Mouse (Mus musculus) midbrain, embryonic 11.5 days (tissue): ENCODE results near the gene Gm6993. TPM values are rescaled to one million over a fixed set of nuclear protein-coding genes. Genes with fewer than 3 reads are reported as not detected.

Experiments used
- ATAC-seq: fragments of 200-750 bp; cut with Nextera tagmentation; 2 replicates; pipeline ENCODE4 v1.8.0; 2017; ENCODE audit warnings: moderate TSS enrichment, moderate library complexity; ENCODE audit not compliant: low FRiP score
- DNase-seq: peaks from one replicate; pipeline ENCODE4 v3.0.0; 2015; ENCODE audit warnings: low spot score; ENCODE audit errors: missing footprints
- H3K27ac ChIP-seq: fragments of 300-500 bp; sonication (generic); 2 replicates; pipeline ENCODE4 v1.5.1; 2014; ENCODE audit warnings: low read depth, low read length
- H3K27me3 ChIP-seq: fragments of 300-500 bp; sonication (generic); 2 replicates; pipeline ENCODE4 v1.6.1; 2014; ENCODE audit warnings: mild to moderate bottlenecking, low read length, moderate library complexity, mixed read lengths; ENCODE audit not compliant: control insufficient read depth, insufficient read depth
- H3K36me3 ChIP-seq: fragments of 300-500 bp; sonication (generic); 2 replicates; pipeline ENCODE4 v1.6.1; 2014; ENCODE audit warnings: mild to moderate bottlenecking, low read length, moderate library complexity, mixed read lengths; ENCODE audit not compliant: control insufficient read depth, insufficient read depth
- H3K4me1 ChIP-seq: fragments of 300-500 bp; sonication (generic); 2 replicates; pipeline ENCODE4 v1.6.1; 2014; ENCODE audit warnings: low read length; ENCODE audit not compliant: control insufficient read depth, insufficient read depth
- H3K4me2 ChIP-seq: fragments of 300-500 bp; sonication (generic); 2 replicates; pipeline ENCODE4 v1.6.1; 2014; ENCODE audit warnings: mild to moderate bottlenecking, moderate library complexity
- H3K4me3 ChIP-seq: fragments of 300-500 bp; sonication (generic); 2 replicates; pipeline ENCODE4 v1.5.1; 2014; ENCODE audit warnings: low read depth, low read length
- H3K9ac ChIP-seq: fragments of 300-500 bp; sonication (generic); 2 replicates; pipeline ENCODE4 v1.6.1; 2014; ENCODE audit warnings: low read length
- H3K9me3 ChIP-seq: fragments of 300-500 bp; sonication (generic); 2 replicates; pipeline ENCODE4 v1.6.1; 2016; ENCODE audit warnings: low read length; ENCODE audit not compliant: control insufficient read depth
- WGBS: fragments of 180-500 bp; shearing (Covaris S2); extraction: QIAGEN DNeasy Blood & Tissue Kit; methylation state at CpG from one replicate; pipeline ENCODE4 v1.1.7; 2014; 5-methylcytosine and 5-hydroxymethylcytosine counted together
- polyA plus RNA-seq: library from polyadenylated mRNA; unstranded; fragments of >200 nt; fragmentation: Nextera tagmentation; extraction: Ambion mirVana; gene quantifications from 2 replicates; pipeline ENCODE4 v1.2.1, GENCODE M21; 2014

Gene Gm6993
- polyA plus RNA-seq, 1 experiment from 2014 or later = not detected

GRCm38 (mm10) chr12:31272012-31272735, 31.6 kb downstream of the Gm6993 start:
- ATAC-seq (no peak), DNase-seq (peak; percentile 8)
- Histone ChIP-seq H3K4me3 (no peak overlapping the region), H3K36me3 (no peaks in the 10 kb centered on the region), H3K4me2 (no peak overlapping the region), H3K27ac (no peak overlapping the region), H3K4me1 (peaks cover 6% of the 10 kb centered on the region; the same call in 1 of the 2 replicates), H3K9ac (no peak overlapping the region), H3K9me3 (no peaks in the 10 kb centered on the region), H3K27me3 (peaks cover 5% of the 10 kb centered on the region)
- WGBS = 68% methylated on average over 8 of the region's 8 CpGs

- 78% methylated on average over 2 of the region's 2 CpGs for WGBS
- Histone ChIP-seq H3K9me3 (no peaks in the 10 kb centered on the region), H3K9ac (no peak overlapping the region), H3K4me2 (no peak overlapping the region), H3K27ac (no peak overlapping the region), H3K27me3 (peaks cover 2% of the 10 kb centered on the region; the same call in 1 of the 2 replicates), H3K4me3 (no peak overlapping the region), H3K36me3 (no peaks in the 10 kb centered on the region), H3K4me1 (peaks cover 6% of the 10 kb centered on the region; the same call in 1 of the 2 replicates)
- no peak for ATAC-seq
- peak; percentile 79 for DNase-seq
Measured at GRCm38 (mm10) chr12:31272846-31273245, 32.3 kb downstream of the Gm6993 start.

- no peaks in the 10 kb centered on the region for H3K36me3 ChIP-seq
- H3K9ac ChIP-seq = no peak overlapping the region
- H3K27me3 ChIP-seq = no peaks in the 10 kb centered on the region
- WGBS = 93% methylated on average over 7 of the region's 7 CpGs
- peaks cover 6% of the 10 kb centered on the region; the same call in 1 of the 2 replicates for H3K4me1 ChIP-seq
- peak; percentile 2 for DNase-seq
- H3K4me2 ChIP-seq = no peak overlapping the region
- H3K4me3 ChIP-seq = no peak overlapping the region
- no peak for ATAC-seq
- no peak overlapping the region for H3K27ac ChIP-seq
- H3K9me3 ChIP-seq = no peaks in the 10 kb centered on the region
Measured at GRCm38 (mm10) chr12:31273646-31274045, 33.1 kb downstream of the Gm6993 start.

- no peak overlapping the region for H3K4me3 ChIP-seq
- H3K27me3 ChIP-seq = no peaks in the 10 kb centered on the region
- DNase-seq = peak; percentile 33
- H3K9me3 ChIP-seq = no peaks in the 10 kb centered on the region
- no peak overlapping the region for H3K4me2 ChIP-seq
- 87% methylated on average over 10 of the region's 10 CpGs for WGBS
- H3K27ac ChIP-seq = no peak overlapping the region
- ATAC-seq = no peak
- H3K4me1 ChIP-seq = peaks cover 6% of the 10 kb centered on the region; the same call in 1 of the 2 replicates
- no peaks in the 10 kb centered on the region for H3K36me3 ChIP-seq
- no peak overlapping the region for H3K9ac ChIP-seq
Measured at GRCm38 (mm10) chr12:31275411-31275810, 34.8 kb downstream of the Gm6993 start.

GRCm38 (mm10) chr12:31278270-31278669, 37.7 kb downstream of the Gm6993 start:
- H3K27me3 ChIP-seq = no peaks in the 10 kb centered on the region
- H3K4me3 ChIP-seq = no peak overlapping the region
- no peak overlapping the region for H3K27ac ChIP-seq
- no peak for DNase-seq
- H3K4me2 ChIP-seq = no peak overlapping the region
- no peaks in the 10 kb centered on the region for H3K36me3 ChIP-seq
- no peaks in the 10 kb centered on the region for H3K4me1 ChIP-seq
- WGBS = 95% methylated on average over 11 of the region's 11 CpGs
- no peak overlapping the region for H3K9ac ChIP-seq
- ATAC-seq = no peak
- H3K9me3 ChIP-seq = no peaks in the 10 kb centered on the region

- no peaks in the 10 kb centered on the region for H3K27me3 ChIP-seq
- no peak overlapping the region for H3K4me3 ChIP-seq
- H3K4me2 ChIP-seq = no peak overlapping the region
- H3K4me1 ChIP-seq = no peaks in the 10 kb centered on the region
- ATAC-seq (no peak), DNase-seq (peak; percentile 53)
- no peaks in the 10 kb centered on the region for H3K9me3 ChIP-seq
- H3K9ac ChIP-seq = no peak overlapping the region
- H3K36me3 ChIP-seq = no peaks in the 10 kb centered on the region
- H3K27ac ChIP-seq = no peak overlapping the region
- 88% methylated on average over 7 of the region's 7 CpGs for WGBS
Measured at GRCm38 (mm10) chr12:31280318-31280717, 39.7 kb downstream of the Gm6993 start.

GRCm38 (mm10) chr12:31281100-31281591, 40.6 kb downstream of the Gm6993 start:
- H3K4me2 ChIP-seq = no peak overlapping the region
- no peaks in the 10 kb centered on the region for H3K9me3 ChIP-seq
- H3K4me1 ChIP-seq = no peaks in the 10 kb centered on the region
- no peaks in the 10 kb centered on the region for H3K27me3 ChIP-seq
- ATAC-seq (no peak), DNase-seq (peak; percentile 69)
- no peak overlapping the region for H3K9ac ChIP-seq
- no peak overlapping the region for H3K27ac ChIP-seq
- no peak overlapping the region for H3K4me3 ChIP-seq
- H3K36me3 ChIP-seq = no peaks in the 10 kb centered on the region
- WGBS = 42% methylated on average over 9 of the region's 9 CpGs

GRCm38 (mm10) chr12:31282241-31282640, 41.7 kb downstream of the Gm6993 start:
- no peak overlapping the region for H3K4me3 ChIP-seq
- ATAC-seq (no peak), DNase-seq (peak; percentile 67)
- no peak overlapping the region for H3K27ac ChIP-seq
- H3K4me2 ChIP-seq = no peak overlapping the region
- WGBS = 84% methylated on average over 5 of the region's 5 CpGs
- H3K36me3 ChIP-seq = no peaks in the 10 kb centered on the region
- H3K9me3 ChIP-seq = no peaks in the 10 kb centered on the region
- no peaks in the 10 kb centered on the region for H3K4me1 ChIP-seq
- H3K27me3 ChIP-seq = no peaks in the 10 kb centered on the region
- no peak overlapping the region for H3K9ac ChIP-seq

- no peaks in the 10 kb centered on the region for H3K36me3 ChIP-seq
- H3K9ac ChIP-seq = no peak overlapping the region
- H3K4me3 ChIP-seq = no peak overlapping the region
- H3K4me1 ChIP-seq = no peaks in the 10 kb centered on the region
- no peaks in the 10 kb centered on the region for H3K9me3 ChIP-seq
- no peaks in the 10 kb centered on the region for H3K27me3 ChIP-seq
- DNase-seq = no peak
- no peak overlapping the region for H3K4me2 ChIP-seq
- WGBS = 93% methylated on average over 4 of the region's 4 CpGs
- no peak overlapping the region for H3K27ac ChIP-seq
- ATAC-seq = no peak
Measured at GRCm38 (mm10) chr12:31283131-31283530, 42.6 kb downstream of the Gm6993 start.
